Mouse (Mus musculus): ENCODE measurements around the gene Msl2. TPM values are rescaled to one million over a fixed set of nuclear protein-coding genes. Genes with fewer than 3 reads are reported as not detected.
A peak's percentile ranks its signal among the peaks of the same experiment; 100 is the strongest.

Gene Msl2
- total RNA-seq, 2 experiments from 2014 or later: 33.6 to 34.1 TPM

- peak; percentile 99 to 100 for DNase-seq
- intact Hi-C loops (cut with DNase I): loop anchor here (10.0 kb wide), 1 partner anchor 429 kb away; no protein-coding TSS in a partner anchor
These were observed 587 bp upstream of the Msl2 start for GRCm38 (mm10) chr9:101073041-101073986.

- intact Hi-C loops (cut with DNase I): loop anchor here (2.0 to 10.0 kb wide), 3 partner anchors 40 to 430 kb away; partner anchors contain the start of gene Pccb
- DNase-seq: peak; percentile 87 to 91
These were observed 576 bp downstream of the Msl2 start for GRCm38 (mm10) chr9:101074332-101075021.

GRCm38 (mm10) chr9:101075091-101075581 is 1.2 kb downstream of the Msl2 start:
- peak; percentile 17 to 38 for DNase-seq
- intact Hi-C loops (cut with DNase I): loop anchor here (2.0 to 10.0 kb wide), 3 partner anchors 40 to 430 kb away; partner anchors contain the start of gene Pccb

- intact Hi-C loops (cut with DNase I): loop anchor here (2.0 to 10.0 kb wide), 3 partner anchors 41 to 431 kb away; partner anchors contain the start of gene Pccb
- no peak for DNase-seq
These were observed 1.8 kb downstream of the Msl2 start for GRCm38 (mm10) chr9:101075694-101076093.

- intact Hi-C loops (cut with DNase I): loop anchor here (5.0 to 10.0 kb wide), 2 partner anchors 81 to 431 kb away; no protein-coding TSS in a partner anchor
- no peak for DNase-seq
These were observed 2.4 kb downstream of the Msl2 start for GRCm38 (mm10) chr9:101076095-101076875.

- intact Hi-C loops (cut with DNase I): loop anchor here (5.0 to 10.0 kb wide), 2 partner anchors 80 to 433 kb away; no protein-coding TSS in a partner anchor
- no peak for DNase-seq
These were observed 3.6 kb downstream of the Msl2 start for GRCm38 (mm10) chr9:101077486-101077885.

GRCm38 (mm10) chr9:101078579-101078978 is 4.7 kb downstream of the Msl2 start:
- intact Hi-C loops (cut with DNase I): loop anchor here (5.0 to 10.0 kb wide), 2 partner anchors 79 to 434 kb away; no protein-coding TSS in a partner anchor
- no peak for DNase-seq

GRCm38 (mm10) chr9:101080046-101080685 is 6.3 kb downstream of the Msl2 start:
- intact Hi-C loops (cut with DNase I): no loop called here

GRCm38 (mm10) chr9:101083728-101084127 is 9.8 kb downstream of the Msl2 start:
- intact Hi-C loops (cut with DNase I): no loop called here
- DNase-seq: no peak

More at GRCm38 (mm10) chr9:101080046-101080685, 6.3 kb downstream of the Msl2 start:
- no peak for DNase-seq

- intact Hi-C loops (cut with DNase I): no loop called here
- no peak for DNase-seq
These were observed 21.5 kb downstream of the Msl2 start for GRCm38 (mm10) chr9:101095425-101095824.

- intact Hi-C loops (cut with DNase I): no loop called here
These were observed 22.6 kb downstream of the Msl2 start for GRCm38 (mm10) chr9:101096461-101096860.

GRCm38 (mm10) chr9:101097542-101097941 is 23.6 kb downstream of the Msl2 start:
- intact Hi-C loops (cut with DNase I): no loop called here
- DNase-seq: no peak

More at GRCm38 (mm10) chr9:101096461-101096860, 22.6 kb downstream of the Msl2 start:
- no peak for DNase-seq

GRCm38 (mm10) chr9:101099445-101099844 is 25.5 kb downstream of the Msl2 start:
- DNase-seq: no peak
- intact Hi-C loops (cut with DNase I): no loop called here

- intact Hi-C loops (cut with DNase I): no loop called here
- no peak for DNase-seq
These were observed 26.3 kb downstream of the Msl2 start for GRCm38 (mm10) chr9:101100163-101100562.

GRCm38 (mm10) chr9:101101547-101101946 is 27.6 kb downstream of the Msl2 start:
- intact Hi-C loops (cut with DNase I): no loop called here
- no peak for DNase-seq

- intact Hi-C loops (cut with DNase I): no loop called here
- DNase-seq: no peak
These were observed 28.4 kb downstream of the Msl2 start for GRCm38 (mm10) chr9:101102288-101102687.

GRCm38 (mm10) chr9:101104931-101105330 is 31.0 kb downstream of the Msl2 start:
- intact Hi-C loops (cut with DNase I): no loop called here

GRCm38 (mm10) chr9:101105735-101106134 is 31.8 kb downstream of the Msl2 start:
- intact Hi-C loops (cut with DNase I): no loop called here
- no peak for DNase-seq

More at GRCm38 (mm10) chr9:101104931-101105330, 31.0 kb downstream of the Msl2 start:
- no peak for DNase-seq

GRCm38 (mm10) chr9:101107386-101107785 is 33.5 kb downstream of the Msl2 start:
- no peak for DNase-seq
- intact Hi-C loops (cut with DNase I): no loop called here
